In the genomic region with DNA sequence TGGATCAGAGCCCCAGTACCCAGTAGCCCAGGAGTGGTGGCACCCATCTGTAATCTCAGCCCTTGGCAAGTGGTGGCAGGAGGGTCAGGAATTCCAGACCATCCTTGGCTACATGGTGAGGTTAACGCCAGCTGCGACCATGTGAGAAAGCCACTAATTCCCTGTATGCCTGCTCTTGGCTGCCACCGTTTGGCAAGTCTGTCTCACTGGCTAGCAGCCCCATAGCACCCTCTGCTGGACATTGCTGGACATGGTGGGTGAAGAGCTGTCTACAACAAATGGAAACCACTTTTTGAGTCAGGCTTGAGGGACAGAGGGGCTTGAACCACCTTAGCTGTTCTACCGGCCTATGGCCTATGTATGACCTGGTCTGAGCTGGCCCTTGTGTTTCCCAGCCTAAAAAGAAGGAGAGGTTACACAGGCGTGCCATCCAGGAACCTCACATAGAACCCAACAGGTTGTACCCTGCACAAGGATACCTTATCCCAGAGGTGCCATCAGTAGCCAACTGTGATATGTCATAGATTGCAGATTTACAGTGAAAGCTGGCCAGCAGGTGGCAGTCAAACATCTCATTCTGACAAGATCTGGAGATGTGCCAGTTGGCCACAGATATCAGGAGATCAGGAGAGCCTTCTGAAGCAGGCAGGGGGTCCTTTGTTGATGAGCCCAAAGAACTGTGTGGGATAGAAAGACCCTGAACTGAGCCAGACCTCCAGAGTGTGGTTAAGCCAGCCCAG, we compare ENCODE assay signal across 7 mouse cellular contexts. TPM values are rescaled to one million over a fixed set of nuclear protein-coding genes. Genes with fewer than 3 reads are reported as not detected.
DNase-seq lines count a peak whose midpoint lies in the region; ATAC-seq and TF ChIP-seq lines count a peak whose summit lies in the region.

No protein-coding gene starts in this region.

- no peak for TF ChIP-seq POLR2A in cortical plate, adult 2 months (IDR thresholded peaks at IDR 0.05; ENCODE audit: extremely low read depth, insufficient read depth, low read length)
- TF ChIP-seq POLR2A in kidney, adult 2 months (IDR thresholded peaks at IDR 0.05; ENCODE audit: low read depth, low read length) = no peak

- DNase-seq in adrenal gland, adult 2 months = peak; percentile 91
- peak; percentile 94 for DNase-seq in gastrocnemius, postnatal 10 days
- peak; percentile 95 for DNase-seq in kidney, adult 2 months
- DNase-seq in limb, embryonic 11.5 days (ENCODE audit: low spot score) = peak; percentile 97
- DNase-seq in spleen, adult 12 weeks (ENCODE audit: low spot score) = peak; percentile 82

- no peak overlapping the region for H3K4me3 ChIP-seq in cortical plate, adult 2 months (ENCODE audit: insufficient read depth, low read length)
- H3K4me3 ChIP-seq in kidney, adult 2 months (ENCODE audit: insufficient read depth, low read depth, low read length) = no peak overlapping the region
- no peak overlapping the region for H3K4me3 ChIP-seq in limb, embryonic 11.5 days (ENCODE audit: low read depth, low read length)
- no peak overlapping the region for H3K4me3 ChIP-seq in midbrain, embryonic 15.5 days

- H3K27me3 ChIP-seq in kidney, adult 2 months (replicated peaks; ENCODE audit: control insufficient read depth, insufficient read depth, low read length) = no peaks in the 10 kb centered on the region
- no peaks in the 10 kb centered on the region for H3K27me3 ChIP-seq in limb, embryonic 11.5 days (ENCODE audit: control insufficient read depth, insufficient read depth, low read length)
- no peaks in the 10 kb centered on the region for H3K27me3 ChIP-seq in midbrain, embryonic 15.5 days (replicated peaks)

- no peak overlapping the region for H3K9ac ChIP-seq in limb, embryonic 11.5 days (ENCODE audit: low read length)
- no peak overlapping the region for H3K9ac ChIP-seq in midbrain, embryonic 15.5 days

- WGBS in kidney, adult 2 months = 8% methylated on average over 5 of the region's 5 CpGs
- WGBS in limb, embryonic 11.5 days = 7% methylated on average over 5 of the region's 5 CpGs
- WGBS in midbrain, embryonic 15.5 days = 8% methylated on average over 5 of the region's 5 CpGs

- no peaks in the 10 kb centered on the region for H3K9me3 ChIP-seq in limb, embryonic 11.5 days (ENCODE audit: control insufficient read depth, low read length)
- no peaks in the 10 kb centered on the region for H3K9me3 ChIP-seq in midbrain, embryonic 15.5 days

- TF ChIP-seq CTCF in cortical plate, adult 2 months (IDR thresholded peaks at IDR 0.05; ENCODE audit: extremely low read depth, insufficient read depth, low read length) = peak; percentile 100
- peak; percentile 100 for TF ChIP-seq CTCF in kidney, adult 2 months (conservative IDR thresholded peaks at IDR 0.05; ENCODE audit: insufficient read depth, insufficient read length, low read depth, low read length)

- no peak overlapping the region for H3K27ac ChIP-seq in cortical plate, adult 2 months (ENCODE audit: insufficient read depth, low read length)
- no peak overlapping the region for H3K27ac ChIP-seq in kidney, adult 2 months (ENCODE audit: insufficient read depth, low read depth, low read length)
- H3K27ac ChIP-seq in limb, embryonic 11.5 days (replicated peaks; ENCODE audit: low read depth, low read length) = no peak overlapping the region
- H3K27ac ChIP-seq in midbrain, embryonic 15.5 days = 0 out of 2 replicates have a peak overlapping the region, but pooled peaks have one; percentile 12

- H3K4me2 ChIP-seq in limb, embryonic 11.5 days (ENCODE audit: low read depth, severe bottlenecking) = no peak overlapping the region
- no peak overlapping the region for H3K4me2 ChIP-seq in midbrain, embryonic 15.5 days

- ATAC-seq in limb, embryonic 11.5 days (ENCODE audit: insufficient number of reproducible peaks, low FRiP score, low TSS enrichment, low read depth) = 0 out of 2 replicates have a peak, but pooled peaks have one; percentile 31
- peak; percentile 48 for ATAC-seq in midbrain, embryonic 15.5 days (replicated peaks)

- H3K36me3 ChIP-seq in kidney, adult 2 months (ENCODE audit: control insufficient read depth, insufficient read depth, low read length) = no peaks in the 10 kb centered on the region
- no peaks in the 10 kb centered on the region for H3K36me3 ChIP-seq in limb, embryonic 11.5 days (ENCODE audit: control insufficient read depth, insufficient read depth, low read length)
- H3K36me3 ChIP-seq in midbrain, embryonic 15.5 days (replicated peaks) = no peaks in the 10 kb centered on the region

- H3K4me1 ChIP-seq in cortical plate, adult 2 months (ENCODE audit: control insufficient read depth, insufficient read depth, low read length) = no peaks in the 10 kb centered on the region
- H3K4me1 ChIP-seq in kidney, adult 2 months (ENCODE audit: control insufficient read depth, insufficient read depth, low read length) = no peaks in the 10 kb centered on the region
- no peaks in the 10 kb centered on the region for H3K4me1 ChIP-seq in limb, embryonic 11.5 days (ENCODE audit: control insufficient read depth, insufficient read depth, low read length)
- H3K4me1 ChIP-seq in midbrain, embryonic 15.5 days = peaks cover 7% of the 10 kb centered on the region; the same call in 1 of the 2 replicates

RNA-seq across cellular contexts. Expression of gene Fgd2, which starts 10.4 kb away (rescaled TPM):
- 1 to 10 TPM; 2.6 to 3.4 TPM for total RNA-seq in adrenal gland, adult 2 months (2021)
- 10.0 and 17.2 TPM in 2 replicates for polyA plus RNA-seq in adrenal gland, adult 2 months (2012; rRNA removed)
- polyA plus RNA-seq in cortical plate, adult 2 months (2012; rRNA removed) = 16.8 and 17.0 TPM in 2 replicates
- 1 to 10 TPM; 3.5 to 3.9 TPM for total RNA-seq in gastrocnemius, postnatal 10 days (2021)
- polyA plus RNA-seq in kidney, adult 2 months (2012; rRNA removed) = 10.1 and 11.4 TPM in 2 replicates
- 3.2 and 4.2 TPM in 2 replicates for polyA plus RNA-seq in limb, embryonic 11.5 days (2014; fragmentation: Nextera tagmentation; extraction: Ambion mirVana)
- 7.0 and 7.5 TPM in 2 replicates for polyA plus RNA-seq in midbrain, embryonic 15.5 days (2015; fragmentation: Nextera tagmentation; extraction: Ambion mirVana)

RNA-seq across cellular contexts. Expression of gene Mtch1, which starts 23.4 kb away (rescaled TPM):
- total RNA-seq in adrenal gland, adult 2 months (2021) = 100 to 1,000 TPM; 220 to 280 TPM
- polyA plus RNA-seq in adrenal gland, adult 2 months (2012; rRNA removed) = 331 and 392 TPM in 2 replicates
- polyA plus RNA-seq in cortical plate, adult 2 months (2012; rRNA removed) = 586 and 591 TPM in 2 replicates
- 100 to 1,000 TPM; 197 to 221 TPM for total RNA-seq in gastrocnemius, postnatal 10 days (2021)
- 375 and 393 TPM in 2 replicates for polyA plus RNA-seq in kidney, adult 2 months (2012; rRNA removed)
- polyA plus RNA-seq in limb, embryonic 11.5 days (2014; fragmentation: Nextera tagmentation; extraction: Ambion mirVana) = 318 and 321 TPM in 2 replicates
- 519 and 548 TPM in 2 replicates for polyA plus RNA-seq in midbrain, embryonic 15.5 days (2015; fragmentation: Nextera tagmentation; extraction: Ambion mirVana)

RNA-seq across cellular contexts. Expression of gene Pi16, which starts 53.7 kb away (rescaled TPM):
- total RNA-seq in adrenal gland, adult 2 months (2021) = 10 to 100 TPM; 23.1 to 35.5 TPM
- 21.5 and 29.9 TPM in 2 replicates for polyA plus RNA-seq in adrenal gland, adult 2 months (2012; rRNA removed)
- polyA plus RNA-seq in cortical plate, adult 2 months (2012; rRNA removed) = 0.36 and 0.67 TPM in 2 replicates
- total RNA-seq in gastrocnemius, postnatal 10 days (2021) = 10 to 100 TPM; 38.8 to 45.1 TPM
- polyA plus RNA-seq in kidney, adult 2 months (2012; rRNA removed) = 18.4 and 22.2 TPM in 2 replicates
- polyA plus RNA-seq in limb, embryonic 11.5 days (2014; fragmentation: Nextera tagmentation; extraction: Ambion mirVana) = 0.19 and 0.21 TPM in 2 replicates
- polyA plus RNA-seq in midbrain, embryonic 15.5 days (2015; fragmentation: Nextera tagmentation; extraction: Ambion mirVana) = 3.6 and 4.0 TPM in 2 replicates
